Mouse (Mus musculus) liver, embryonic 11.5 days (tissue): ENCODE results near the gene Adamts13. TPM values are rescaled to one million over a fixed set of nuclear protein-coding genes. Genes with fewer than 3 reads are reported as not detected.

ENCODE experiments used
- ATAC-seq: fragments of 200-750 bp; cut with Nextera tagmentation; replicated peaks from 2 replicates; pipeline ENCODE4 v1.8.0; 2017; ENCODE audit warnings: moderate number of reproducible peaks, mild to moderate bottlenecking, moderate TSS enrichment, moderate library complexity; ENCODE audit not compliant: low FRiP score
- DNase-seq: peaks from one replicate; pipeline ENCODE4 v3.0.0-alpha.2; 2017; ENCODE audit warnings: low spot score
- H3K27ac ChIP-seq: fragments of 300-500 bp; sonication (generic); 2 replicates; pipeline ENCODE4 v1.5.1; 2014; ENCODE audit warnings: mild to moderate bottlenecking, low read depth, low read length, control low read depth
- H3K27me3 ChIP-seq: fragments of 300-500 bp; sonication (generic); replicated peaks from 2 replicates; pipeline ENCODE4 v1.6.1; 2014; ENCODE audit warnings: low read length, mixed read lengths; ENCODE audit not compliant: control insufficient read depth, insufficient read depth
- H3K36me3 ChIP-seq: fragments of 300-500 bp; sonication (generic); 2 replicates; pipeline ENCODE4 v1.6.1; 2014; ENCODE audit warnings: mild to moderate bottlenecking, low read length, moderate library complexity, mixed read lengths; ENCODE audit not compliant: control insufficient read depth, insufficient read depth
- H3K4me1 ChIP-seq: fragments of 300-500 bp; sonication (generic); replicated peaks from 2 replicates; pipeline ENCODE4 v1.6.1; 2014; ENCODE audit warnings: low read length, mixed read lengths; ENCODE audit not compliant: control insufficient read depth, insufficient read depth
- H3K4me2 ChIP-seq: fragments of 300-500 bp; sonication (generic); 2 replicates; pipeline ENCODE4 v1.6.1; 2014; ENCODE audit warnings: mild to moderate bottlenecking, control low read depth, moderate library complexity
- H3K4me3 ChIP-seq: fragments of 300-500 bp; sonication (generic); 2 replicates; pipeline ENCODE4 v1.5.1; 2014; ENCODE audit warnings: low read depth, low read length, control low read depth
- H3K9ac ChIP-seq: fragments of 300-500 bp; sonication (generic); 2 replicates; pipeline ENCODE4 v1.6.1; 2014; ENCODE audit warnings: low read depth, low read length, control low read depth
- H3K9me3 ChIP-seq: fragments of 300-500 bp; sonication (generic); 2 replicates; pipeline ENCODE4 v1.6.1; 2016; ENCODE audit warnings: low read length, inconsistent platforms, mixed read lengths; ENCODE audit not compliant: control insufficient read depth
- WGBS: fragments of 180-500 bp; shearing (Covaris S2); extraction: QIAGEN DNeasy Blood & Tissue Kit; methylation state at CpG from one replicate; pipeline ENCODE4 v1.1.7; 2014; 5-methylcytosine and 5-hydroxymethylcytosine counted together
- polyA plus RNA-seq: library from polyadenylated mRNA; unstranded; fragments of >200 nt; fragmentation: Nextera tagmentation; extraction: Ambion mirVana; gene quantifications from 2 replicates; pipeline ENCODE4 v1.2.1, GENCODE M21; 2014

The Adamts13 gene
- polyA plus RNA-seq, 1 experiment from 2014 or later, result 0.63 TPM

- no peak overlapping the region for H3K4me2 ChIP-seq
- no peak overlapping the region for H3K9ac ChIP-seq
- H3K36me3 ChIP-seq, result no peaks in the 10 kb centered on the region
- no peaks in the 10 kb centered on the region for H3K27me3 ChIP-seq
- no peaks in the 10 kb centered on the region for H3K9me3 ChIP-seq
- H3K27ac ChIP-seq, result no peak overlapping the region
- DNase-seq (no peak), ATAC-seq (no peak)
- WGBS, result 67% methylated on average over 6 of the region's 6 CpGs
- H3K4me3 ChIP-seq, result no peak overlapping the region
- H3K4me1 ChIP-seq, result no peaks in the 10 kb centered on the region
Observed at GRCm38 (mm10) chr2:27049408-27049807, 76.2 kb downstream of the Adamts13 start.

- H3K4me1 ChIP-seq, result no peaks in the 10 kb centered on the region; the same call in 1 of the 2 replicates
- WGBS, result 48% methylated on average over 4 of the region's 4 CpGs
- no peak overlapping the region for H3K4me2 ChIP-seq
- no peak overlapping the region for H3K27ac ChIP-seq
- ATAC-seq (no peak), DNase-seq (no peak)
- H3K27me3 ChIP-seq, result no peaks in the 10 kb centered on the region
- no peak overlapping the region for H3K4me3 ChIP-seq
- H3K36me3 ChIP-seq, result no peaks in the 10 kb centered on the region
- no peak overlapping the region for H3K9ac ChIP-seq
- no peaks in the 10 kb centered on the region for H3K9me3 ChIP-seq
Observed at GRCm38 (mm10) chr2:27058251-27058650, 85.0 kb downstream of the Adamts13 start.

GRCm38 (mm10) chr2:27058751-27059150 is 85.5 kb downstream of the Adamts13 start:
- Histone ChIP-seq H3K4me1 (no peaks in the 10 kb centered on the region; the same call in 1 of the 2 replicates), H3K4me3 (no peak overlapping the region), H3K9ac (no peak overlapping the region), H3K36me3 (no peaks in the 10 kb centered on the region), H3K9me3 (no peaks in the 10 kb centered on the region), H3K4me2 (no peak overlapping the region), H3K27ac (no peak overlapping the region), H3K27me3 (no peaks in the 10 kb centered on the region)
- 53% methylated on average over 12 of the region's 12 CpGs for WGBS
- ATAC-seq, result no peak
- no peak for DNase-seq

GRCm38 (mm10) chr2:27059187-27059586 is 86.0 kb downstream of the Adamts13 start:
- no peaks in the 10 kb centered on the region for H3K9me3 ChIP-seq
- H3K4me3 ChIP-seq, result no peak overlapping the region
- WGBS, result 85% methylated on average over 9 of the region's 9 CpGs
- no peak overlapping the region for H3K27ac ChIP-seq
- no peaks in the 10 kb centered on the region for H3K27me3 ChIP-seq
- no peaks in the 10 kb centered on the region; the same call in 1 of the 2 replicates for H3K4me1 ChIP-seq
- no peak for ATAC-seq
- H3K4me2 ChIP-seq, result no peak overlapping the region
- no peak overlapping the region for H3K9ac ChIP-seq
- no peak for DNase-seq
- no peaks in the 10 kb centered on the region for H3K36me3 ChIP-seq

Other genes starting within 250 kb of the Adamts13 start
- not detected in 2 replicates for gene Abo, start 108.4 kb upstream of the Adamts13 start, polyA plus RNA-seq
- gene Surf6, start 70.5 kb upstream of the Adamts13 start, polyA plus RNA-seq, result 15.8 and 16.8 TPM in 2 replicates
- 34.8 and 39.1 TPM in 2 replicates for gene Med22, start 62.7 kb upstream of the Adamts13 start, polyA plus RNA-seq
- gene Rpl7a, start 62.7 kb upstream of the Adamts13 start, polyA plus RNA-seq, result 874 and 991 TPM in 2 replicates
- gene Surf2, start 57.0 kb upstream of the Adamts13 start, polyA plus RNA-seq, result 61.5 and 64.7 TPM in 2 replicates
- 56.5 and 58.3 TPM in 2 replicates for gene Surf1, start 56.9 kb upstream of the Adamts13 start, polyA plus RNA-seq
- 183 and 193 TPM in 2 replicates for gene Surf4, start 39.5 kb upstream of the Adamts13 start, polyA plus RNA-seq
- 0.10 and 0.16 TPM in 2 replicates for gene Stkld1, start 39.4 kb upstream of the Adamts13 start, polyA plus RNA-seq
- 58.8 TPM in 2 replicates for gene Rexo4, start 9.0 kb upstream of the Adamts13 start, polyA plus RNA-seq
- gene Cacfd1, start 36.5 kb downstream of the Adamts13 start, polyA plus RNA-seq, result 32.6 and 32.9 TPM in 2 replicates
- gene Slc2a6, start 54.6 kb downstream of the Adamts13 start, polyA plus RNA-seq, result 0.51 and 0.64 TPM in 2 replicates
- gene Mymk, start 98.8 kb downstream of the Adamts13 start, polyA plus RNA-seq, result 0.12 and 0.13 TPM in 2 replicates
- 1.8 and 3.5 TPM in 2 replicates for gene Adamtsl2, start 106.0 kb downstream of the Adamts13 start, polyA plus RNA-seq
- 0.14 and 0.29 TPM in 2 replicates for gene Fam163b, start 169.1 kb downstream of the Adamts13 start, polyA plus RNA-seq
- gene Dbh, start 191.8 kb downstream of the Adamts13 start, polyA plus RNA-seq, result 0.49 and 0.96 TPM in 2 replicates